Mouse (Mus musculus) CH12.LX (cell line): ENCODE results near the gene Otud7a.

Experiments
- BHLHE40 ChIP-seq: IDR thresholded peaks from 2 replicates; pipeline ENCODE4 v1.6.1; 2011; ENCODE audit warnings: mild to moderate bottlenecking, low read depth, low read length, improper control_type of control experiment
- CTCF ChIP-seq, 2 experiments: IDR thresholded peaks in 1 of 2; conservative IDR thresholded peaks in 1 of 2; 2 replicates each; pipeline ENCODE4 v1.5.1; 2011 to 2012; ENCODE audit warnings: low read depth in 2 of 2, low read length in 2 of 2, improper control_type of control experiment in 1 of 2, inconsistent platforms in 1 of 2, mild to moderate bottlenecking in 1 of 2, moderate library complexity in 1 of 2
- HCFC1 ChIP-seq: IDR thresholded peaks from 2 replicates; pipeline ENCODE4 v1.6.1; 2012; ENCODE audit warnings: low read depth, mild to moderate bottlenecking, inconsistent platforms, low read length, improper control_type of control experiment
- JUN ChIP-seq: IDR thresholded peaks from 2 replicates; pipeline ENCODE4 v1.6.1; 2011; ENCODE audit warnings: low read depth, mild to moderate bottlenecking, low read length, improper control_type of control experiment, moderate library complexity; ENCODE audit not compliant: insufficient read depth
- MAX ChIP-seq: IDR thresholded peaks from 2 replicates; pipeline ENCODE4 v1.6.1; 2011; ENCODE audit warnings: low read length, improper control_type of control experiment
- MAZ ChIP-seq: IDR thresholded peaks from 2 replicates; pipeline ENCODE4 v1.6.1; 2012; ENCODE audit warnings: low read depth, mild to moderate bottlenecking, inconsistent platforms, low read length, improper control_type of control experiment, moderate library complexity
- POLR2A ChIP-seq: IDR thresholded peaks from 2 replicates; pipeline ENCODE4 v1.6.1; 2011; ENCODE audit warnings: low read depth, mild to moderate bottlenecking, improper control_type of control experiment, low read length
- POLR2AphosphoS2 ChIP-seq: IDR thresholded peaks from 2 replicates; pipeline ENCODE4 v1.6.1; 2011; ENCODE audit warnings: low read depth, low read length, improper control_type of control experiment
- RAD21 ChIP-seq: IDR thresholded peaks from 2 replicates; pipeline ENCODE4 v1.6.1; 2011; ENCODE audit warnings: low read depth, mild to moderate bottlenecking, low read length, improper control_type of control experiment, moderate library complexity
- RCOR1 ChIP-seq: conservative IDR thresholded peaks from 2 replicates; pipeline ENCODE4 v1.6.1; 2012; ENCODE audit warnings: low read depth, mild to moderate bottlenecking, inconsistent platforms, low read length, improper control_type of control experiment
- SMC3 ChIP-seq: IDR thresholded peaks from 2 replicates; pipeline ENCODE4 v1.6.1; 2011; ENCODE audit warnings: low read depth, low read length, improper control_type of control experiment
- TCF12 ChIP-seq: IDR thresholded peaks from 2 replicates; pipeline ENCODE4 v1.6.1; 2014; ENCODE audit warnings: low read depth, mild to moderate bottlenecking, inconsistent platforms, low read length, improper control_type of control experiment
- USF1 ChIP-seq: IDR thresholded peaks from 2 replicates; pipeline ENCODE4 v1.6.1; 2014; ENCODE audit warnings: low read depth, mild to moderate bottlenecking, inconsistent platforms, low read length, improper control_type of control experiment
- ZMIZ1 ChIP-seq: IDR thresholded peaks from 2 replicates; pipeline ENCODE4 v1.6.1; 2012; ENCODE audit warnings: low read depth, mild to moderate bottlenecking, inconsistent platforms, low read length, improper control_type of control experiment

DNA sequence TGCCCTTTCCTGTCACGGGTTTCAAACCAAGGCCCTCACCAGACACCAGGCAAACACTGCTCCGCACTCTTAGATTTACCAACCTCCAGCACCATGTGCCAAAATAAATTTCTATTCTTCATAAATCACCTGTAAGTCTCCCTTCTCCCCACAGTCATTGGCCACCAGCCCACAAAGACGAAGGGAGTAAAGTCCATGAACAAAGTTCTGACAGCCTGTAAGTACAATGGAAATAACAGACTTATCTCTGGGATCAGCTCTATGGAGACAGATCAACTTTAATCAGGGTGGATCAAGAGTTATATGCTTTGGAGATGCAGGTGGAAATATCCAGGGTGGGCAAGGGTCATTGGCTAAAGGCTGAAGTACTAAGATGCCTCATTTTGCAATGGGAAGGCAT is 336.3 kb downstream of the Otud7a start:
- no peak for TF ChIP-seq CTCF (conservative IDR thresholded peaks at IDR 0.05 in 1 of 2, IDR thresholded peaks at IDR 0.05 in 1 of 2; ENCODE audit: low read depth in 2 of 2, low read length in 2 of 2)
- no peak for TF ChIP-seq POLR2A
- no peak for TF ChIP-seq RAD21
- TF ChIP-seq RCOR1 = no peak
- TF ChIP-seq JUN = no peak
- no peak for TF ChIP-seq SMC3
- TF ChIP-seq USF1 = no peak
- no peak for TF ChIP-seq MAX
- no peak for TF ChIP-seq MAZ
- TF ChIP-seq BHLHE40 = no peak
- TF ChIP-seq POLR2AphosphoS2 = no peak
- TF ChIP-seq TCF12 = no peak
- TF ChIP-seq ZMIZ1 = no peak
- no peak for TF ChIP-seq HCFC1
